Mouse (Mus musculus) intestine, embryonic 14.5 days (tissue): Measurements from ENCODE around the gene Coq8b. TPM values are rescaled to one million over a fixed set of nuclear protein-coding genes. Genes with fewer than 3 reads are reported as not detected.

Source experiments
- ATAC-seq: fragments of 200-750 bp; cut with Nextera tagmentation; replicated peaks from 2 replicates; pipeline ENCODE4 v1.8.0; 2017; ENCODE audit warnings: low read depth, moderate number of reproducible peaks, moderate TSS enrichment, moderate library complexity; ENCODE audit not compliant: low FRiP score, low TSS enrichment
- DNase-seq: peaks from one replicate; pipeline ENCODE4 v3.0.0-alpha.2; 2018; ENCODE audit warnings: low spot score
- H3K27ac ChIP-seq: fragments of 300-500 bp; sonication (generic); 2 replicates; pipeline ENCODE4 v1.5.1; 2014; ENCODE audit warnings: low read depth, mild to moderate bottlenecking, control low read depth
- H3K27me3 ChIP-seq: fragments of 300-500 bp; sonication (generic); replicated peaks from 2 replicates; pipeline ENCODE4 v1.6.1; 2014; ENCODE audit warnings: low read length, control low read depth; ENCODE audit not compliant: control insufficient read depth, insufficient read depth
- H3K36me3 ChIP-seq: fragments of 300-500 bp; sonication (generic); 2 replicates; pipeline ENCODE4 v1.6.1; 2014; ENCODE audit warnings: low read length, control low read depth; ENCODE audit not compliant: control insufficient read depth, insufficient read depth
- H3K4me1 ChIP-seq: fragments of 300-500 bp; sonication (generic); replicated peaks from 2 replicates; pipeline ENCODE4 v1.6.1; 2014; ENCODE audit warnings: low read length, control low read depth, mixed read lengths; ENCODE audit not compliant: control insufficient read depth, insufficient read depth
- H3K4me2 ChIP-seq: fragments of 300-500 bp; sonication (generic); 2 replicates; pipeline ENCODE4 v1.6.1; 2014; ENCODE audit warnings: low read length
- H3K4me3 ChIP-seq: fragments of 300-500 bp; sonication (generic); 2 replicates; pipeline ENCODE4 v1.5.1; 2014; ENCODE audit warnings: low read depth, low read length, control low read depth, mixed read lengths
- H3K9ac ChIP-seq: fragments of 300-500 bp; sonication (generic); 2 replicates; pipeline ENCODE4 v1.6.1; 2014; ENCODE audit warnings: mild to moderate bottlenecking, low read length
- H3K9me3 ChIP-seq: fragments of 300-500 bp; sonication (generic); 2 replicates; pipeline ENCODE4 v1.6.1; 2016; ENCODE audit warnings: low read length, control low read depth; ENCODE audit not compliant: control insufficient read depth
- WGBS: fragments of 180-500 bp; shearing (Covaris S2); extraction: QIAGEN DNeasy Blood & Tissue Kit; methylation state at CpG from one replicate; pipeline ENCODE4 v1.1.7; 2014; 5-methylcytosine and 5-hydroxymethylcytosine counted together
- polyA plus RNA-seq: library from polyadenylated mRNA; unstranded; fragments of >200 nt; fragmentation: Nextera tagmentation; extraction: Ambion mirVana; gene quantifications from 2 replicates; pipeline ENCODE4 v1.2.1, GENCODE M21; 2014

Gene Coq8b
- polyA plus RNA-seq, 1 experiment from 2014 or later, result 18.0 TPM

DNA sequence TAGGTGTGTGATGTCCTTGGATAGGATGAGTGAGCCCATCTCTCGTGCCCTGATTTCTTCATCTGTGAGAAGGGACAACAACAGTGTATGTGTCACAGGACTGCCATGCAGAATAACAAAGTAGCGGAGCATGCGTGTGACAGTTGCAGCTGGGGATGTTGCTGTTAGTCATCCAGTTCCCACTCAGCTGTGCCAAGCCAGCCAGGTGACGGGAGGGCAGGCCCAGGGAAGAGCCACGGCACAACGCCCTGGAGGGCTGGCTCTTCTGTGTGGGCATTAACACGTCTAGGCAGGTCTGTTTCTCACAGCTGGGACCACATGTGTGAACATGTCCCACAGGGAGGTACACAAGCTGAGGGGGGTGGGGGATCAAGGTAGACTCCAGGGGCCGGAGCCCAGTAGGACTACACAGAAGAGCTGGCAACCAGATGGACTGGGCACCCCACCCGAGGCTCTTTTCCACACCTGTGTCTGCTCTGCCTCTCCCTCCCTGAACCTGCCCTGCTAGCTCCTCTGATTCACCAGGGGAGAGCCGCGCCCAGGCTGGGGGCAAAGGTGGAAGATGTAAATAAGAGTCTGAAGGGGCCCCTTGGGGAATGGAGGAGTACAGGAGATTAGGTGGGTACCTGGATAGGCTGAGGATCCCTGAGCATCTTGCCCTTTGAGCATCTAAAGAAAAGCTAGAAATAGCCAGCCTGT, 7.8 kb upstream of the Coq8b start:
- H3K27me3 ChIP-seq, result no peaks in the 10 kb centered on the region
- peak overlapping the region; percentile 77 for H3K4me2 ChIP-seq
- H3K9me3 ChIP-seq, result no peaks in the 10 kb centered on the region
- peaks cover 10% of the 10 kb centered on the region for H3K36me3 ChIP-seq
- peaks cover 41% of the 10 kb centered on the region for H3K4me1 ChIP-seq
- H3K27ac ChIP-seq, result peak overlapping the region; percentile 64
- peak overlapping the region; percentile 30; the same call in 1 of the 2 replicates for H3K9ac ChIP-seq
- peak overlapping the region; percentile 84 for H3K4me3 ChIP-seq
- DNase-seq (peak; percentile 77), ATAC-seq (peak; percentile 52)
- WGBS, result 58% methylated on average over 11 of the region's 11 CpGs

DNA sequence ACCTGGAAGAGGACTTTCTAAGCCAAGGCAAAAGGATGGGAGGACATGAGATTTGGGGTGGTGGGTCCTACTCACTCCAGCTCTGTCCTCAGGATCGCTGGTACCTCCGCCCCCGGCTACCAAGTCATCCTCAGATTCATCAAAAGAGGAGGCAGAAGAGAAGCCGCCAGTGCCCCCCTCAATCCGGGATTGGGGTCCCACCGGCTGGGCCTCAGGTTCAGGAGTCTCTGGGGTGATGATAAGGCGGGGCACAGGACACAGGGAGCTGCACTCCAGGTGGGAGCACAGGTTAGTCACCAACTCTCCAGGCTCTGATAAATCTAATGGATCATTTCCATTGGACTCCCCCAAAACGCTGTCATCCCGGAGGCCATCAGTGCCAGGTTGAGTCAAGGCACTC, 5.5 kb upstream of the Coq8b start:
- H3K27me3 ChIP-seq, result no peaks in the 10 kb centered on the region
- ATAC-seq (no peak), DNase-seq (no peak)
- H3K9ac ChIP-seq, result peak overlapping the region; percentile 85
- peak overlapping the region; percentile 84 for H3K4me3 ChIP-seq
- 21% methylated on average over 9 of the region's 9 CpGs for WGBS
- no peaks in the 10 kb centered on the region for H3K9me3 ChIP-seq
- H3K4me1 ChIP-seq, result peaks cover 46% of the 10 kb centered on the region
- no peak overlapping the region for H3K27ac ChIP-seq
- no peaks in the 10 kb centered on the region for H3K36me3 ChIP-seq
- H3K4me2 ChIP-seq, result peak overlapping the region; percentile 77

DNA sequence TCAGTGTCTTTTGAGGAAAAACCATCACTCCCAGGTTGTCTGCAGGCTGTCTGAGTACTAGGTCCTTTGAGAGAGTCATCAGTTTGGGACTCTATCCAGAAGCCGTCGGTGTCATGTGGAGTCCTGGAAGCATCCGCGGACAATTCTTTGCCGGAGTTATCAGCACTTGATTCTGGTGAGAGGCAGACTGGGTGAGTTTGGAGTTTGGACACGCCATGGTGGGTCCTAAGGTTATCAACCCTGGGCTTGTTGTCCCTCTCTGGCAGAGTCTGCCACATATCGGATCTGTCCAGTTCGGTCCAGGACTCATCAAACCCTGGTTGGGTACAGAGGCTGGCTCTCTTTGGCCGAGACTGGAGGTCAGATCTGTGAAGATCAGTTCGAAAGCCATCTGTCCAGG, 5.1 kb upstream of the Coq8b start:
- H3K9me3 ChIP-seq, result no peaks in the 10 kb centered on the region
- H3K4me2 ChIP-seq, result peak overlapping the region; percentile 77
- WGBS, result 3% methylated on average over 10 of the region's 10 CpGs
- H3K9ac ChIP-seq, result peak overlapping the region; percentile 85
- peak overlapping the region; percentile 85 for H3K27ac ChIP-seq
- ATAC-seq (0 out of 2 replicates have a peak, but pooled peaks have one; percentile 0), DNase-seq (no peak)
- H3K36me3 ChIP-seq, result no peaks in the 10 kb centered on the region
- H3K27me3 ChIP-seq, result no peaks in the 10 kb centered on the region
- peaks cover 46% of the 10 kb centered on the region for H3K4me1 ChIP-seq
- peak overlapping the region; percentile 84 for H3K4me3 ChIP-seq

DNA sequence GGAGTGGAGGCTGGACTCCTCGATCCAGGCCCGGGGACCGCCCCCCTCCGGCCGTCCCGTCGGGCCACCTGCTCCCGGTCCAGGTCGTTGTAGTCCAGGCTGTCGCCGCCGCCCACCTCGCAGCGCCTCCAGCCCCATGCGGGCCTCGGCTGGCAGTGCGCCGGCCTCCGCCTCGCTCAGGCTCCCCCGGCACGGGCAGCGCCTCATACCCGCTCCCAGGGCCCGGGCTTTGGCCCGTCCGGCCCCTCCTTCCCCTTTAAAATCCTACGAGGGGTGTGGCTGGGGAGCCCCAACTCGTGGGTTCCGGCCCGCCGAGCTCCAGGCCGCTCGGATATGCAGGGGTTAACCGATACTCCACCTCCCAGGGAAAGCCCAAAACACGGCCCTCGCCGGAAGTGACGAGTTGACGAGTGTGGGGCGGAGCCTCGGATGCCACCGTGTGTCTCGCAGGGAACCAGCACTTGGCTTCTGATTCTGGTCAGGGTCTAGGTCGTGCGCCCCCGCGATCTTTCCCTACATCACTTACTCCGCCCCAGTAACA, 4.5 kb upstream of the Coq8b start, which contains the start of gene Itpkc:
TSS of gene Itpkc (minus strand) at position 381 of the 541 bp plus-strand sequence.
- under 1% methylated on average over 49 of the region's 49 CpGs for WGBS
- peak; percentile 76 for ATAC-seq
- Histone ChIP-seq H3K27ac (peak within 1 kb of the TSS; percentile 85), H3K36me3 (no peaks in the 10 kb centered on the region), H3K4me3 (peak within 1 kb of the TSS; percentile 84), H3K9me3 (no peaks in the 10 kb centered on the region), H3K4me1 (peaks cover 44% of the 10 kb centered on the region), H3K27me3 (no peaks in the 10 kb centered on the region), H3K9ac (peak within 1 kb of the TSS; percentile 85), H3K4me2 (peak within 1 kb of the TSS; percentile 77)
- peak; percentile 96 for DNase-seq

DNA sequence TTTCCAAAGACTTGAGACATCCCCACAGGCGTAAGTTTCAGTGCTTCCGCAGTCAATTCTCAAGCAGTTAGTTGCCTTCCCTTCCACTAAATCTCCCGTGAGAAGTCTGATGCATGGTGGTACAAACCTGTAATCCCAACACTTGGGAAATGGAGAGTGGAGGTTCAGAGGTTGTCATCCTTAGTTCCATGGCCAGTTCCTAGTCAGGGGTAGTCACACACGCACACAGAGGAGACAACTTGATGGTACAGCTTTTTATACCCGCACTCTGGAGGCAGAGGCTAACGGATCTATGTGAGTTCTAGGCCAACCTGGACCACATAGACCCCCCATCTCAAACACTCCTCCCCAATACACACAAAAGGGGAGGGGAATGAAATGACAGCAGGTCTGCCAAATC, 4.0 kb upstream of the Coq8b start:
- Histone ChIP-seq H3K27ac (peak overlapping the region; percentile 85), H3K9ac (peak overlapping the region; percentile 85), H3K4me1 (peaks cover 48% of the 10 kb centered on the region), H3K4me2 (peak overlapping the region; percentile 77), H3K27me3 (no peaks in the 10 kb centered on the region), H3K9me3 (no peaks in the 10 kb centered on the region), H3K4me3 (peak overlapping the region; percentile 84), H3K36me3 (no peaks in the 10 kb centered on the region)
- WGBS, result 13% methylated on average over 6 of the region's 6 CpGs
- no peak for DNase-seq
- ATAC-seq, result no peak

DNA sequence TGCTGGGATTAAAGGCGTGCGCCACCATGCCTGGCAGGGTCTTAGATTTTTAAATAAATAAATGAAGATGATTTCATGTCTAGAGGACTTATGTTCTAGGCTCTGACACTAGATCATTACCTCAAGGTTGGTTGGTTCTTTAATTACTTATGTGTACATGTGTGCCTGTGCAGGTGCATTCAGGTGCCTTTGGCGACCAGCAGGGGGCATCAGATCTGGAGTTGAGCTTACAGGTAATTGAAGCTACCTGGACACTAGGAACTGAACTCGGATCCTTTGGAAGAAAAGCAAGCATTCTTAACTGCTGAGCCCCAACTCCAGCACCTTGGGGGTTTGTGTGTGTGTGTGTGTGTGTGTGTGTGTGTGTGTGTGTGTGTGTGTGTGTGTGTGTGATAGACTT, 2.0 kb upstream of the Coq8b start:
- DNase-seq, result no peak
- H3K36me3 ChIP-seq, result no peaks in the 10 kb centered on the region
- WGBS, result 70% methylated on average over 4 of the region's 4 CpGs
- H3K9me3 ChIP-seq, result no peaks in the 10 kb centered on the region
- H3K27ac ChIP-seq, result no peak overlapping the region
- peaks cover 32% of the 10 kb centered on the region for H3K4me1 ChIP-seq
- H3K27me3 ChIP-seq, result no peaks in the 10 kb centered on the region
- no peak overlapping the region for H3K4me3 ChIP-seq
- no peak overlapping the region for H3K9ac ChIP-seq
- no peak overlapping the region for H3K4me2 ChIP-seq
- ATAC-seq, result no peak

DNA sequence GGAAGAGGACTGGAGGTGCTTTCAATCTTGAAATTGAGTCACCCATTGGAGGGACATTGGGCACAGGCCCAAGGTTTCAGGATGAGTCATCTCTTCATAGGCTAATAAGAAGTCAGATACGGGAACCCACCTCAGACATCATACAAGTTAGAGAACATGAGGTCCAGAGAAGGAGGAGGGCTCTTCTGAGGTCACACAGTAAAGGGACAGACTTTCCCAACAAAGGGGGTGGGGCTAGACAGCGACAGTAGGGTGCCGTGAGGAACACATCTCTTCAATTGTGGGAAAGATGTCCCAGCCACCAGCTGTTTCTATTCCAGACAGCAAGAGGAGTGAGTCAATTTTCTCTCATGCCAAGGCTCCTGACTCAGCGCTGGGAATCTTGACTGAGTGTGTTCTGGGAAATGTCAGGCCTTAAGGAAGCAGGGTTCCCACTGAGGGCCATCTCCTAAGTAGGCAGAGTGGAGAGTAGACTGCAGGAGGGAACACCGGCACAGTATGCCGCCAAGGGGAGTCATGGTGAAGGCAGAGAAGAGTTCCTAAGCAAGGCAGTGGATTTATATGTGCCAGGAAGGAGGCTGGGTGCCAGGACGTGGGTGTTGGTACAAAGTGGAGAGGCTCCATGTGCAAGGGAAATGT, 1.0 kb upstream of the Coq8b start:
- Histone ChIP-seq H3K4me1 (peaks cover 22% of the 10 kb centered on the region), H3K4me2 (no peak overlapping the region), H3K27me3 (no peaks in the 10 kb centered on the region), H3K36me3 (no peaks in the 10 kb centered on the region), H3K9ac (no peak overlapping the region), H3K9me3 (no peaks in the 10 kb centered on the region), H3K4me3 (no peak overlapping the region), H3K27ac (0 out of 2 replicates have a peak overlapping the region, but pooled peaks have one; percentile 22)
- no peak for ATAC-seq
- no peak for DNase-seq
- 57% methylated on average over 7 of the region's 7 CpGs for WGBS

DNA sequence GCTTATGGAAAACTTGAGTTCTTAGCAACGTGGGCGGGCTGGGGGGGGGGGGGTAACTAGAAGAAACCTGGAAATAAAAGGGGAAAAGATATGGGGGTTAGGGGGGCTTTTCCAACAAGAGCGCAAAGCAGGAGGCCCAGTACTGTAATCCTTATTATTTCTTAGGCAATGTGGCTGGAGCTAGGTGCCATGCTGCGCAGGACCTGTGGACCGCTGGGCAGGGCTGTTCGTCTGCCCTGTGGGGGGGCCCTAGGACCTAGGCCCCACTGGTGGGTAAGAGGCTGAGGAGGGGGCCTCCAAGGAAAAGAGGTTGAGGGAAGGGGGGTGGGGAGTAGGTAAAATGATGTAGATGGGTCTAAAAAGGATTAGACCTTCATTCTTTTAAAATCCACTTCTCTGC, 477 bp downstream of the Coq8b start:
- Histone ChIP-seq H3K4me3 (peak overlapping the region; percentile 56), H3K4me1 (peaks cover 17% of the 10 kb centered on the region), H3K4me2 (peak overlapping the region; percentile 57), H3K36me3 (peaks cover 3% of the 10 kb centered on the region; the same call in 1 of the 2 replicates), H3K9me3 (no peaks in the 10 kb centered on the region), H3K9ac (peak overlapping the region; percentile 39), H3K27ac (peak overlapping the region; percentile 22; the same call in 1 of the 2 replicates), H3K27me3 (no peaks in the 10 kb centered on the region)
- DNase-seq (no peak), ATAC-seq (no peak; the same call in 1 of the 2 replicates)
- WGBS, result 4% methylated on average over 6 of the region's 6 CpGs
